Mouse (Mus musculus) heart, adult 2 months (tissue): Measurements from ENCODE around the gene Gm20388. TPM values are rescaled to one million over a fixed set of nuclear protein-coding genes. Genes with fewer than 3 reads are reported as not detected.

ENCODE experiments used
- DNase-seq, 2 experiments: peaks; one replicate each; pipeline ENCODE4 v3.0.0; 2021
- H3K27ac ChIP-seq: fragments of 200-600 bp; 2 replicates; pipeline ENCODE4 v1.8.1; 2022
- H3K27me3 ChIP-seq: fragments of 200-500 bp; 2 replicates; pipeline ENCODE4 v1.6.1; 2012; ENCODE audit warnings: mild to moderate bottlenecking, low read length, inconsistent platforms, mixed read lengths; ENCODE audit not compliant: control insufficient read depth, insufficient read depth
- H3K36me3 ChIP-seq: fragments of 200-500 bp; 2 replicates; pipeline ENCODE4 v1.6.1; 2012; ENCODE audit warnings: low read length, inconsistent platforms; ENCODE audit not compliant: control insufficient read depth, insufficient read depth
- H3K4me1 ChIP-seq: fragments of 200-500 bp; 2 replicates; pipeline ENCODE4 v1.6.1; 2011; ENCODE audit warnings: low read length; ENCODE audit not compliant: control insufficient read depth, insufficient read depth
- H3K4me3 ChIP-seq: fragments of 200-600 bp; 2 replicates; pipeline ENCODE4 v1.8.1; 2022
- H3K79me2 ChIP-seq: fragments of 200-500 bp; replicated peaks from 2 replicates; pipeline ENCODE4 v1.6.1; 2012; ENCODE audit warnings: mild to moderate bottlenecking, inconsistent platforms, low read length, moderate library complexity, mixed read lengths; ENCODE audit not compliant: control insufficient read depth, insufficient read depth
- H3K9ac ChIP-seq: fragments of 200-500 bp; 2 replicates; pipeline ENCODE4 v1.6.1; 2012; ENCODE audit warnings: low read depth, mild to moderate bottlenecking, control low read depth, inconsistent platforms, low read length, mixed read lengths
- CTCF ChIP-seq: fragments of 200-600 bp; IDR thresholded peaks from 2 replicates; pipeline ENCODE4 v1.8.1; 2022; ENCODE audit warnings: antibody characterized with exemption, mild to moderate bottlenecking, moderate library complexity
- EP300 ChIP-seq: fragments of 200-500 bp; IDR thresholded peaks from 2 replicates; pipeline ENCODE4 v1.6.1; 2011; ENCODE audit warnings: low read depth, low read length, control low read depth; ENCODE audit not compliant: insufficient read depth
- POLR2A ChIP-seq: fragments of 200-500 bp; IDR thresholded peaks from 2 replicates; pipeline ENCODE4 v1.6.1; 2011; ENCODE audit warnings: mild to moderate bottlenecking, low read depth, low read length, control low read depth; ENCODE audit not compliant: insufficient read depth
- WGBS: fragments of 180-500 bp; shearing (Covaris S2); methylation state at CpG from one replicate; pipeline ENCODE4 v1.1.7; 2018; 5-methylcytosine and 5-hydroxymethylcytosine counted together
- intact Hi-C: fragments of 180-260 bp; cut with DNase I; formaldehyde crosslinking; loops from one replicate; pipeline ENCODE4 v1.15.1; 2025
- polyA plus RNA-seq: library from polyadenylated mRNA; depleted of rRNA; stranded (reverse); fragments of >200 nt; gene quantifications from 2 replicates; pipeline ENCODE4 v1.2.3, GENCODE M21; 2012
- total RNA-seq, 2 experiments: library from RNA; stranded (reverse); gene quantifications; 2 replicates each; pipeline ENCODE4 v1.2.3; 2021

The Gm20388 gene
- total and polyA plus RNA-seq, 3 experiments, result 1.8 to 32.3 TPM; not detected in 1

DNA sequence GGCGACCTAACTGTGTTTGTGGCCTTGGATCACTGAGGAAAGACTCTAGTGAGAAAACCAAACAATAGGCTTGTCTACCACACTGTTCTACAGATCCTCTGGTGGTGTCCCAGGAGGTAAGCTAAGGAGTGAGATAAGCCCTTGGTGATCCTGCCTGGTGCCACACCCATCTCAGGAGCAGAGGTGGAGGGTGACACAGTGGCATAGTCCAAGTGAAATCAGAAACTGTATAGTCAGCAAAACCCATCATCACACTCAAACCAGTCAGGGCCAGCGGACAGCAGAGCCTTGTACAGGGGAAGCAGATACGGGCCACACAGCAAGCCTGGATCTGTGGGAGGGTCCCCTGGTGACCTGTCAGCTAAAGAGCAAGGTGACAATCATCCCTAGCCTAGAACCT is 1454.5 kb downstream of the Gm20388 start:
- no peak for DNase-seq
- WGBS, result 89% methylated on average over 3 of the region's 3 CpGs
- no peak overlapping the region for H3K4me3 ChIP-seq
- H3K4me1 ChIP-seq, result no peaks in the 10 kb centered on the region
- H3K9ac ChIP-seq, result no peak overlapping the region
- no peaks in the 10 kb centered on the region for H3K27me3 ChIP-seq
- H3K79me2 ChIP-seq, result no peaks in the 10 kb centered on the region
- TF ChIP-seq EP300, result no peak
- no peak for TF ChIP-seq CTCF
- no peak for TF ChIP-seq POLR2A
- intact Hi-C loops, result no loop called here
- no peak overlapping the region for H3K27ac ChIP-seq
- no peaks in the 10 kb centered on the region for H3K36me3 ChIP-seq

DNA sequence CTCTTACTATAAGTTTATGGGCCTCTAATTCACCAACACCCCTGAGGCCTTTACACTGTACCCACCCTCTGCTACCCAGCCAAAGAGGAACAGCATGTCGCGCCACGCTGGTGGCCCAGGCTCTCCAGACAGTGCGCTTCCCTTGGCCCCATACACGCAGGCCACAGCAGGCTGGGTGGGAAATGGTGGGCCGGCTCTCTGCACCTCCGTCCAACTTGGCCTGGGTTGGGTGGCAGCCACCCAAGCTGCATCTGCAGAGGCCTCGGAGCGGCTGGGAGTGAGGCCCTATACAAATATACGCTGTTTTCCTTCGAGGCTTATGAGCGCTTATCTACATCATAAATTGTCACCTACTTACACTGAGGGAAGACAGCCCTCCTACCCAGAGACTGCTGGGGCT is 1456.0 kb downstream of the Gm20388 start:
- Histone ChIP-seq H3K27me3 (no peaks in the 10 kb centered on the region), H3K4me3 (no peak overlapping the region), H3K27ac (no peak overlapping the region), H3K79me2 (no peaks in the 10 kb centered on the region), H3K9ac (no peak overlapping the region), H3K4me1 (no peaks in the 10 kb centered on the region), H3K36me3 (no peaks in the 10 kb centered on the region)
- TF ChIP-seq POLR2A (no peak), CTCF (no peak), EP300 (no peak)
- intact Hi-C loops, result no loop called here
- DNase-seq, result no peak
- WGBS, result 63% methylated on average over 12 of the region's 12 CpGs

GRCm38 (mm10) chr8:121368799-121369198 is 1458.2 kb downstream of the Gm20388 start:
- no peak overlapping the region for H3K27ac ChIP-seq
- no peak overlapping the region for H3K9ac ChIP-seq
- peaks cover 3% of the 10 kb centered on the region for H3K4me1 ChIP-seq
- H3K4me3 ChIP-seq, result no peak overlapping the region
- H3K27me3 ChIP-seq, result no peaks in the 10 kb centered on the region
- peak in 1 of 2 experiments; percentile 30 for DNase-seq
- 66% methylated on average over 11 of the region's 11 CpGs for WGBS
- intact Hi-C loops, result no loop called here
- TF ChIP-seq EP300 (no peak), POLR2A (no peak), CTCF (no peak)
- no peaks in the 10 kb centered on the region for H3K36me3 ChIP-seq
- H3K79me2 ChIP-seq, result no peaks in the 10 kb centered on the region

GRCm38 (mm10) chr8:121369378-121369777 is 1458.7 kb downstream of the Gm20388 start:
- no peak for DNase-seq
- peaks cover 3% of the 10 kb centered on the region for H3K4me1 ChIP-seq

GRCm38 (mm10) chr8:121371287-121371686 is 1460.6 kb downstream of the Gm20388 start:
- no peak overlapping the region for H3K9ac ChIP-seq
- DNase-seq, result no peak
- H3K36me3 ChIP-seq, result no peaks in the 10 kb centered on the region
- no peaks in the 10 kb centered on the region for H3K27me3 ChIP-seq
- no peaks in the 10 kb centered on the region for H3K79me2 ChIP-seq
- 84% methylated on average over 9 of the region's 9 CpGs for WGBS
- intact Hi-C loops, result no loop called here
- peaks cover 7% of the 10 kb centered on the region for H3K4me1 ChIP-seq
- TF ChIP-seq CTCF (no peak), EP300 (no peak), POLR2A (no peak)
- no peak overlapping the region for H3K27ac ChIP-seq
- H3K4me3 ChIP-seq, result no peak overlapping the region

More at GRCm38 (mm10) chr8:121369378-121369777, 1458.7 kb downstream of the Gm20388 start:
- no peak overlapping the region for H3K9ac ChIP-seq
- H3K27ac ChIP-seq, result no peak overlapping the region
- H3K36me3 ChIP-seq, result no peaks in the 10 kb centered on the region
- no peaks in the 10 kb centered on the region for H3K27me3 ChIP-seq
- 88% methylated on average over 11 of the region's 11 CpGs for WGBS
- intact Hi-C loops, result no loop called here
- no peak for TF ChIP-seq CTCF
- TF ChIP-seq POLR2A, result no peak
- no peak for TF ChIP-seq EP300
- no peak overlapping the region for H3K4me3 ChIP-seq
- H3K79me2 ChIP-seq, result no peaks in the 10 kb centered on the region

DNA sequence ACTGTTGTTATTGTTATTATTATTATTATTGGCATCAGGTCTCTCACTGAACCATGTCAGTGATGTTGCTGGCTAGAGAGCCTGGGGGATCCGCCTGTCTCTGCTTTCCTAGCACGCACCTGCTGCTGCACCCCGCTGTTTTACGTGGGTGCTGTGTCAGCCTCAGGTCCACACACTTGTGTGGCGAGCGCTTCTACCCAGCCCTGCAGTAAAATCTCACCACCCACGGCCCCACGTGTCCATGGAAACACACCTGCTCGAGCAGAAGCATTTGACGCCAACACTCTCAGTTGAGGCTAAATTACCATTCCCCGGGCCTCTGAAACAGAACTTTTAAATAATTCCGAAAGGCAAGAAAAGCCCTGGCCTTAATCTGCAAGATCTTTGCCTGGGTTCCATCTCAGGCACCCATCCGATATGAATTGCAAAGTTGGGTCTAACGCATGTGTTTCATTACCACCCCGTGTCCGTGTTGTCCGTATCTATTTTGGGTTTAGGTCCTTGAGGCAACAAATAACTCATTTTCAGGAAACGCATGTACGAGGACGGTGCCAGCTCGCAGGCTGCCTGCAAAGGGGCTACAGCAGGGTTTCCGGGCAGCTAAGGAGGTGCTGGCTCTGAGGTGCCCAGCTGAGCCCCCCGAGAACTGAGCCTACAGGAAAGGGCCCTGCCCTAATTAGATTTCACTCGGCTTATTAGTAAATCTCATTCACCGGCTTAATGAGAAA is 1461.4 kb downstream of the Gm20388 start:
- intact Hi-C loops, result no loop called here
- Histone ChIP-seq H3K27me3 (no peaks in the 10 kb centered on the region), H3K4me3 (no peak overlapping the region), H3K4me1 (peaks cover 7% of the 10 kb centered on the region), H3K27ac (no peak overlapping the region), H3K79me2 (no peaks in the 10 kb centered on the region), H3K36me3 (no peaks in the 10 kb centered on the region), H3K9ac (no peak overlapping the region)
- TF ChIP-seq CTCF, result no peak
- TF ChIP-seq POLR2A, result no peak
- no peak for DNase-seq
- WGBS, result 68% methylated on average over 25 of the region's 25 CpGs
